In genomic region chr4:13264982-13265732, GRCm38 (mm10) we compare ENCODE assay signal across 11 mouse cellular contexts.
DNase-seq lines count a peak whose midpoint lies in the region; ATAC-seq and TF ChIP-seq lines count a peak whose summit lies in the region.
"Had no signal": no experiment of that assay in that cellular context is flagged by ENCODE, and none has a peak within 500 bp of the region (broad histone marks: within the 10 kb centered on the region; RNA-seq: fewer than 3 reads in every experiment).

No protein-coding gene starts in this region.

- 24% methylated on average over 5 of the region's 5 CpGs for WGBS in lung, postnatal 0 days
- WGBS in embryonic facial prominence, embryonic 12.5 days: 47% methylated on average over 5 of the region's 5 CpGs
- WGBS in stomach, embryonic 16.5 days: 28% methylated on average over 5 of the region's 5 CpGs

- no peaks in the 10 kb centered on the region for H3K4me1 ChIP-seq in lung, postnatal 0 days (ENCODE audit: insufficient read depth, low read depth, low read length)
- H3K4me1 ChIP-seq in embryonic facial prominence, embryonic 12.5 days: peaks cover 13% of the 10 kb centered on the region
- peaks cover 7% of the 10 kb centered on the region for H3K4me1 ChIP-seq in stomach, embryonic 16.5 days (ENCODE audit: control insufficient read depth, insufficient read depth, low read length)

- ATAC-seq in lung, postnatal 0 days: 0 out of 2 replicates have a peak, but pooled peaks have one; percentile 25
- peak; percentile 83; the same call in 1 of the 2 replicates for ATAC-seq in embryonic facial prominence, embryonic 12.5 days (ENCODE audit: insufficient number of reproducible peaks, insufficient read depth, low FRiP score, low TSS enrichment)
- ATAC-seq in stomach, embryonic 16.5 days (ENCODE audit: insufficient read depth, low FRiP score): peak; percentile 91

- H3K4me2 ChIP-seq in lung, postnatal 0 days (replicated peaks; ENCODE audit: low read depth, low read length): no peak overlapping the region
- H3K4me2 ChIP-seq in embryonic facial prominence, embryonic 12.5 days (replicated peaks): no peak overlapping the region
- H3K4me2 ChIP-seq in stomach, embryonic 16.5 days (ENCODE audit: low read depth, low read length): no peak overlapping the region

- H3K36me3 ChIP-seq in lung, postnatal 0 days (ENCODE audit: insufficient read depth, low read length): no peaks in the 10 kb centered on the region
- H3K36me3 ChIP-seq in embryonic facial prominence, embryonic 12.5 days: no peaks in the 10 kb centered on the region
- H3K36me3 ChIP-seq in stomach, embryonic 16.5 days (ENCODE audit: control insufficient read depth, insufficient read depth, low read length): no peaks in the 10 kb centered on the region

- TF ChIP-seq CTCF in lung, postnatal 0 days (IDR thresholded peaks at IDR 0.05): no peak

- no peaks in the 10 kb centered on the region for H3K9me3 ChIP-seq in lung, postnatal 0 days (ENCODE audit: low read length)
- no peaks in the 10 kb centered on the region for H3K9me3 ChIP-seq in embryonic facial prominence, embryonic 12.5 days
- no peaks in the 10 kb centered on the region for H3K9me3 ChIP-seq in stomach, embryonic 16.5 days (replicated peaks; ENCODE audit: control insufficient read depth, low read length)

- no peak overlapping the region for H3K4me3 ChIP-seq in lung, postnatal 0 days (ENCODE audit: low read depth, low read length)
- H3K4me3 ChIP-seq in embryonic facial prominence, embryonic 12.5 days: no peak overlapping the region
- no peak overlapping the region for H3K4me3 ChIP-seq in stomach, embryonic 16.5 days (replicated peaks; ENCODE audit: low read length)

- no peak for DNase-seq in lung, postnatal 0 days (ENCODE audit: low spot score)
- DNase-seq in lung, postnatal 4 days: no peak
- DNase-seq in heart, postnatal 14 days: peak; percentile 1 to 22
- no peak for DNase-seq in ovary, adult 18-20 months (ENCODE audit: low spot score)
- no peak for DNase-seq in adrenal gland, postnatal 36 days
- DNase-seq: adrenal gland, postnatal 14 days; gastrocnemius, postnatal 10 days; thymus, postnatal 36 days had no signal

- no peaks in the 10 kb centered on the region for H3K27me3 ChIP-seq in lung, postnatal 0 days (replicated peaks; ENCODE audit: insufficient read depth, low read length)
- no peaks in the 10 kb centered on the region for H3K27me3 ChIP-seq in embryonic facial prominence, embryonic 12.5 days
- no peaks in the 10 kb centered on the region for H3K27me3 ChIP-seq in stomach, embryonic 16.5 days (ENCODE audit: control insufficient read depth, insufficient read depth, low read length)

- TF ChIP-seq EP300 in lung, postnatal 0 days (IDR thresholded peaks at IDR 0.05): no peak

- H3K27ac ChIP-seq in lung, postnatal 0 days (ENCODE audit: low read length): no peak overlapping the region
- peak overlapping the region; percentile 54; the same call in 1 of the 2 replicates for H3K27ac ChIP-seq in embryonic facial prominence, embryonic 12.5 days
- H3K27ac ChIP-seq in stomach, embryonic 16.5 days (ENCODE audit: low read length): peak overlapping the region; percentile 58
- H3K27ac ChIP-seq: liver, embryonic 14.5 days had no signal

- intact Hi-C loops in heart, postnatal 14 days (cut with DNase I): loop anchor here (5.0 kb wide), 1 partner anchor 38 kb away; no protein-coding TSS in a partner anchor

- no peak overlapping the region for H3K9ac ChIP-seq in lung, postnatal 0 days (replicated peaks; ENCODE audit: low read depth)
- no peak overlapping the region for H3K9ac ChIP-seq in embryonic facial prominence, embryonic 12.5 days
- H3K9ac ChIP-seq in stomach, embryonic 16.5 days (ENCODE audit: low read length): no peak overlapping the region
- H3K9ac ChIP-seq: liver, embryonic 14.5 days had no signal

Comparison
In these comparisons a context has a peak if more than half of its experiments do, and no peak if none do; other contexts are left out.
1. ATAC-seq: peak in every context shown above with its lines; median percentile 91 in stomach, embryonic 16.5 days; 83 in embryonic facial prominence, embryonic 12.5 days; 25 in lung, postnatal 0 days.
2. DNase-seq: peak in heart, postnatal 14 days (2 of 2); none in lung, postnatal 0 days (single experiment), lung, postnatal 4 days (0 of 2), ovary, adult 18-20 months (single experiment) and adrenal gland, postnatal 36 days (0 of 2).